Mouse (Mus musculus) left cerebral cortex, adult 9 months (tissue): ENCODE results near the gene Xylb.

Experiments
- DNase-seq, 2 experiments: peaks; one replicate each; pipeline ENCODE4 v3.0.0; 2022; ENCODE audit warnings: low spot score in 2 of 2

Gene Xylb

DNA sequence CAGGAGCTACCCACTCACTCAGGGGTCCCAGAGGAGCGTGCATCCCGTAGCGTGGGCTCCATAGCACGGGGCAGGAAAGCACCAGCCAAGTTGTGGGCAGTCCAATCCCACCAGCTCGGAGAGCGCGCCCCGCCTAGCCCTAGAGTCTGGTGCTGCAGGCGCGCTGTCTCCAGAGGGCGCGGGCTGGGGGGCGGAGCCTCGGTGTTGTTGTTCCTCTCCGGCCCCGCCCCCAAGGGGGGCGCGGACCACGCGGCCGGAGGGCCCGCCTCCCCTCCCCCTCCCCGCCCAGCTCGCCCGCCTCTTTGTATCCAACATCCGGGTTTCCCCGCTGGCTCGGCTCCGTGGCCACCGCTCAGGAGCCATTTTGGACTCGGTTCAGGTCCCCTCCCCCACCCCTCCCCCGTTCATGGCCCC, 44.6 kb downstream of the Xylb start, which contains the start of gene Acvr2b:
Gene Acvr2b, plus strand, starts transcription at position 318 of the 414 bp plus-strand sequence.
- peak; percentile 79 to 91 for DNase-seq

DNA sequence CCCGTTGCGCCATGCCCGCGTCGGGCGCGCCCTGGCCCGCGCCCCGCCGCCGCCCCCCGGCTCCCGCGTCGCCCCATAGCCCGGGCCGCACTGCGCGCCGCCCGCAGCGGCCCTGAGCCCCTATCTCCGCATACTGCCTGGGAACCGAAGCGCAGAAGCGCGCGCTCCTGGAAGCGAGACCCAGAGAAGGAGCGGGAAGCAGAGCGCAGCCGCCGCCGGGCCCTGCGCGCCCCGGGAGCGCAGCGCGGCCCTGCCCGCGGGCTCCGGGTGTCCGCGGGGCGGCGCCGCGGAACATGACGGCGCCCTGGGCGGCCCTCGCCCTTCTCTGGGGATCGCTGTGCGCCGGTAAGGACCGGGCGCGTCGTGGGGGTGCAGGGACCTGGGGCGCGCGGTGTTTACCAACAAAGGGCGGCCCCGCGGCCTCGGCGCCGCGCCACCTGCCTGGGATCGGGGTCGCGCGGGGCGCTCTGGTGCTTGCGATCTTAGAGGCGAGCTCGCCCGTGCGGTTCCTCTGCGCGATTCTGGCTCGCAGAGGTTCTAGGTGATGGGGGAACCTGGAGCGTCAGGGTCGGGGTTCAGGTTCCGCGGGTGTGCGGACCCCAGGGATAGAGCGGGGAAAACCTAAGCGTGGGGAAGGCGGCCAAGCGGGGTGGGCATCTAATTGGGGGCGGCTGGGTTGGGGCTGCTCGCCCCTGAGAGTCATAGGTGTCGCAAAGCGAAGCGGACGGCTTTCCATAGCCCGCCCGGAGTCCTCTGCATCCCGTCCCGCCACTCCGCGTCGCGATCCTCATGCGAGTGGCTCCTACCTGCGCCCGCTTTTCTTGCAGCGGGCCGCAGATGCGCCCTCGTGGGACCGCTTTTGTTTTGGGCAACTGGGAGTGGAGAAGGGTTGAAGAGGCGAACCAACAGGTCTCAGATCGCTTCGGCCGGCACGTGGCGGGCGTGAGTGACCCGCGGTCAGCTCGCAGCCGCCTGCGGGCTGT, 45.4 kb downstream of the Xylb start:
- peak in 1 of 2 experiments; percentile 29 for DNase-seq

DNA sequence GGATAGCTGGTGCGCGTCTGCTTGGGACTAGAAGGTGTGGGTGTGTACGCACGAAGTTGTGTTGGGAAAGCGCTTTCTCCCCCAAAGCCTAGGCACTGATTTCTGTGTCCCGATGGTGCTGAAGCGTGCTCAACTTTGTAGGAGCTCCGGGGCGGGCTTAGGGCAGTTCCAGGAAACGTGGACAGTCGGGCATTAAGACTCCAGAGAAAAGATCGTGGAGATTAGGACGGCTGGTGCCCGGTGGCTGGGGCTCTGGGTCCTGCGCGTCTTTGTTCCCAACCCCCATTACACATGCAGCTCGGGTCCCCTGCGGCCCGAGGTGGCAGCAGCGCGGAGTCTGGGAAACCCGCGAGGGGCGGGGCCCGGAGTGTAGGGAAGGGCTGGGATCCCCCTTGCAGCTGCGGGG, 46.1 kb downstream of the Xylb start:
- no peak for DNase-seq

DNA sequence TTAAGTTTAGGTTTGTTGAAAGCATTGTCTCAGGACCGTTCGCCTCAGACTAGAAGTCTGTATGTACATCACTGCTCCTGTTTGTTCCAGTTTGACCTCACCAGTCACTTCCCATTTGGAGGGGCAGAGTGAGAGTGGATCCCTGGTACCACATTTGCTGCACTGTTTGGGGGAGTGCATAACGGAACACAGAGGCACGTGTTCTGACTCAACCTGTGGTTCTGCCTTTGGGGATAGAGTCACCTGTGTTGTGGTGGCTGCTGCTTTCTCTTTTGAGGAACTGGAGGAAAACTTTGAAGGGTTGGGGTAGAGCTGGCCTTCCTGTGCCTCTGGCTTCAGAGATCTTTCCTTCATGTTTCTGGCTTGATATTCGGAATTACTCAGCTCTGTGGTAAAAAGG, 46.9 kb downstream of the Xylb start:
- DNase-seq: no peak

DNA sequence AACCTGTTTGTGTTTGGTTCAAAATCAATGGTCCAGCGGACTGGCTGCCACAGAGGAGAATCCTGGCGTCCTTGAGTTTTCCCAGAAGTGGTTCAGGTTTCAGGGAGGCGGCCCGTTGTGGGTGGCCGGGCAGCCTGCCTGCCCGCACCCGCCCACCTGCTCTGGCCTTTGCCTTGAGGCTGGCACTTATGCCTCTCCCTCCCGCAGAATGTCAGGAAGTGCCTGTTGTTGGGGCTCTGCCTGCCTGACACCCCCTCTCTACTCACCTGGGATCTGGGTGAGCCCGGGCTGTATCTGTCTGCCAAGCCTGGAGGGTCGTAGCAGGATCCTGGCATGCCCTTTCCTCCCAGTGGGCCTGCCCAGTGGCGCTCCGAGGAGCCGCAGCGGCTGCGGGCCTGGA, 50.7 kb downstream of the Xylb start:
- DNase-seq: no peak

DNA sequence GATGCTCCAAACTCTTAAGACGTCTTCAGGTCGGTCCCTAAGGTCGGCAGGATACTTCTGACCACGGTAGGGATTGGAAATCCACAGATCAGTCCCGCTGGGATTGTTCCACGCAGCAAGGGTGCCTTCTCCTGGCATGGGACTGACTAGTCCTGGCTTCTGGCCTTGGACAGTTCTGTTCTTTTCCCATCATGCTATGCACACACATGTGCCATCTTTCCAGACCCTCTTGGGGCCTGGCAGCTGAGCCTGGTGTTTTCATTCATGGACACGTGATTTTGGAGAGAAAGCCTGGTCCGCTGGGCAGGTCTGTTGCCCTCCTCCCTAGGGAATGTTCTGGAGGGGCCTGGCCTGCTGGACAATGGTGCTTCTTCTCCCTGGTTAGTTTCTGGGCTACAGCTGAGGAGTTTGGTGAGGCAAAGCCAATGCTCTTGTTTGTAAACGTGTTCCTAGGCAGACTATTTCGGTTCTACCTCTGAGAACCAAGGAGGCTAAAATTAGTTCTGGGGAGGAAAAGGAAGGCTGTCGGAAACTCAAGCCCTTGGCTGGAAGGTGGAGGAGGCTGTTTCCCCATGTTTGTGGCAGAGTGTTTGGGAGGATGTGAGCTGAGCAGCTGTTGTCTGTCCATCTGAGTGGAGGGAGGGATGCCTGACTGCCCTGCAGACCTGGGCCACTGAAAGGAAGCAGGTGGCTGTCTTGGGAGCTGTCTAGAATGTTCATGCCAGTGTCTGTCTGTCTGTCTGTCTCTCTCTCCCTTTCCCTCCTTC, 51.9 kb downstream of the Xylb start:
- peak in 1 of 2 experiments; percentile 37 for DNase-seq

DNA sequence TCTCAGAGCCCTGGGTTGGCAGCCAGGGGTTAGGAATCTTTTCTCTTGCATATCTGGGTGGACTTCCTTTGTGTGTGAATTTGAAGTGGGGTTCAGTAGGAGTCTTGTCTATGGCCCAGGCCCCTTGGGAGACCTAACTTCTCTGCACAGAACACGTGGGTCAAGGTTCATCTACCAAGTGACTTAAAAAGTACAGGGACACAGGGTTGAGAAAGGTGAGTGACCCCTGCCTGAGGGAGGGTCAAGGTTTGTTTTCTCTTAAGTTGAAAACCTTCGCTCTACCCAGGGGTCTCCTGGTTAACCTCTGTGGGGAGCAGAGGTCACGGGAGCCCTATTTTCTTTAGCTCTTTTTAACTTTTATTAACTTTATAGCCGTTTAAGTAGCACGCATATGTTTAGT, 52.7 kb downstream of the Xylb start:
- no peak for DNase-seq

DNA sequence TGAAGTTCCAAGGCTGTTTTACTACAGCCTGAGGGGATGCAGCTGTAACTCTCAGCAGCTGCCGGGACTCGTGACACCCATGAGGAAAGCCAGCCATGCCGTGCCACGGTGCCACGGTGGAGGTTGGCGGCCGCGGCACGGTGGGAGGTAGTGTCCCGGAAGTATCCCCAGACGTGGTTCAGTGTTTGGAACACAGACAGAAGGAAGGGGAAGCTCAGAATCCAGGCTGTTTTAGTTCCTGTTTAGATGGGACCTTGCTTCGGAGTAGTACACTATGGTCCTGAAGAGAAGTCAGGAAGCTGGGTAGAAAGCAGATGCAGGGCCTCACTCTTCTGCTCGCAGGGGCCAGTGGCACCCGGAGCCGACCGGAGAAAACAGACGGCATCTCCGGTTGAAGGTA, 60.8 kb downstream of the Xylb start:
- DNase-seq: no peak

DNA sequence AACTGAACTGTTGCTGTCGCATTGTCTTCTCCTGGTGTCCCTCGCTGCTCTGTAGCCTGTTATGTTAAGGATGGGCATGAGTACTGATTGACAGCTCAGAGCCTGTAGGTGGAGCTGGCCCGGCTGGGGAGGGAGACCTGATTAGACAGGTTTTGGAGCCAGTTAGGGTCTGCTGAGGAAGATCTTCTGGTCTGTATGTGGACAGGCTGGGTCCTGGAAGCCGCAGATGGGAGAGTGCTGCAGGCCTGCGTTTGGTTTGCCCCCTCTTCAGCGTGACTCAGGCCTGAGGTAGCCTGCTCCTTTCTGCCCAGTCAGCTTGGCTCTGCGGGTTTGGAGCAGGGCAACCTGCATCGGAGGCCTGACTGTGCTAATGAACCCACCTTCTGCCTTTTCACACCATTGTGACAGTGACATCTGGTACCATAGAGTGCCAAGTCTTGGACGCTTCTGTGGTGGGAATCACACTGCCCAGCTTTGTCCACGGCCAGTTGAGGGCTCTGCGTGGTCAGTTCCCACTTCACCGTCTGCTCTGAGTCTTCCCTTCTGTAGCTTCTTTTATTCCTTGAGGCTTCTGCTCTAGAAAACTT, 62.8 kb downstream of the Xylb start:
- no peak for DNase-seq

DNA sequence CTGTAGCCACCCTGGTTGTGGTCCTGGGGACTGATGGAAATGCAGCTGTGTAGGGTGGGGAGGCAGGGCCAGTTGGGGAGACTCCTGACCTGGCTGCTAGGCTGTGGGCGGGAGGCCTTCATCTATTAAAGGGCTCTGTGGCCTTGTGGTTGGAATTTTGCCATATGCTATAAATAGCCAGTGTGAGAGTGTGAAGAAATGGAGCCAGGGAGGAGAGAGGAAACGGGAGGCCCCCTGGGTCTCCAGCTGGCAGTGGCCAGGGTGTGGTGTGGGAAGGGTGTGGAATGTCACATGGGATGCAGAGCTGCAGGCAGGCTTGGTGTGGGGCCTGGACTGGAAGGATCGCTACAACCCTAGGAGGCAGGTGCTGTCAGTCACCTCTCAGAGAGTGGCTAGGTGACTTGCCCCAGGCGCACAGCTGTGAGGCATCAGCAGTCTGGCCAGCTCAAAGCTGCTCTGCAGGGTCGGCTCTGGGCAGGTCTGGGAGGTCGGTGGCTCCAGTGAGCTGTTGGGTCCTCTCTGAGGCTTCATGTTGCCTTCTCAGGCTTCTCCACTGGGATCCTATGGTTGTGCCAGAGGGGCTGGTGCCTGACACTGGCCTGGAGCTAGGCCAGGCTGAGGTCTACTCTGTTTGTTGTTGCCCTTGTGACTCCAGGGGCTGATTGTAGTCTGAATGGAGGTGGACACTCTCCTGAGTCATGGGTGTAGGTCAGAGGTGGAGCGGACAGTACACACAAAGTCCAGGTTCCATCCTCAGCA, 68.2 kb downstream of the Xylb start:
- DNase-seq: no peak

DNA sequence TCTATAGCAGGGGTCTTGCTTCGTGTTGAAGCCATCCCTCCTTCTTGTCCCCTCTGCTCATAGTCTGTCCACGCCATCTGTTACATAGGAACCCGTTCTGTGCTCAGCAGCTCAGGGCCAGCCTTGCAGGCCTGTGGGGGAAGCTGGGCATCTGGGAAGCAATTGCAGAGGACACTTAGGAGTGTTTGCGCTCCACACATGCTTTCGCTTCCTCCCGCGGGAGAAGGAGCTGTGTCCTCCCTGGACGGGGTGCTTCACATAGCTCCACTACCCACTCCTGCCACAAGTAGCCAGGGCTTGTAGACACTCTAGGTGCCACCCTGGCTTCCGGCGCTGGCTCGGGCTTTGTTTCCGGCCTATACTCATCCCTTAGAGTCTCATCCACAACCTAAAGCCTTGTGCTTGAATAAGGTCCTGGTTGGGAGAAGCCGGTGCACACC, 68.8 kb downstream of the Xylb start:
- DNase-seq: no peak

DNA sequence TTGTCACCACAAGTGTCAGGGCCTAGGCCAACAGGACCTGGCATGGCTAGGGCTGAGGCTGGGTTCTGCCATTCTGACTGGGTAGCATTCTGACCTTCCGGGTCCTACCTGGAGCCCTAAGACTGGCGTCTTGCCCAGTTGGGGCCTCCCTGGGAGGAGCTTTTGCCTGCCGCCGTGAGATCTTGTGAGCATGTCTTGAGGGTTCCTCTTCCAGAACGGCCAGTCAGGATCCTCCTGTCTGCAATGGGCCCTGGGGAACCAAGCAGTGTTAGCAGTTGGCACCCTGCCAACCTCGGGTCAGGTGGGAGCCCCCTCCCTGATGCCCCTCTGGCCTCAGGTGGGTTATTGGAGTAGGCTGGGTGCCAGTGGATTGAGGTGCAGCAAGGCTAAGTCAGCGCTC, 69.3 kb downstream of the Xylb start:
- DNase-seq: no peak

DNA sequence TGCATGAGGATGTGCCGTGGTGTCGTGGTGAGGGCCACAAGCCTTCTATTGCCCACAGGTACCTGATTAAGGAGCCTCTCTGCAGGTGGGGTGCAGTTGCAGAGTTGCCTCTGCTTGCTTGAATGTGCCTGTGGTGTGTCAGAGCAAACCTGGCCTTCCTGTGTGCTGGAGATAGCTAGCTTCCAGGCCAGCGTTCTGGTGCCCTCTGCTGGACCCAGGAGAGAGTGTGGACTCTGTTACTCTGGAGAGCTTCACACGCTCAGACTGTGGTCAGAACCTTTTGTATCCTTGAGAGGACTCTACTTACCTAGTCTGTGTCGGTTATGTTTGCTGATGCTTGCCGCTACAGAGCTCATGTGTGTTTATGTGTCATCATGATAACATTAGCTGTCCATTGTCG, 73.1 kb downstream of the Xylb start:
- peak in 1 of 2 experiments; percentile 83 for DNase-seq

DNA sequence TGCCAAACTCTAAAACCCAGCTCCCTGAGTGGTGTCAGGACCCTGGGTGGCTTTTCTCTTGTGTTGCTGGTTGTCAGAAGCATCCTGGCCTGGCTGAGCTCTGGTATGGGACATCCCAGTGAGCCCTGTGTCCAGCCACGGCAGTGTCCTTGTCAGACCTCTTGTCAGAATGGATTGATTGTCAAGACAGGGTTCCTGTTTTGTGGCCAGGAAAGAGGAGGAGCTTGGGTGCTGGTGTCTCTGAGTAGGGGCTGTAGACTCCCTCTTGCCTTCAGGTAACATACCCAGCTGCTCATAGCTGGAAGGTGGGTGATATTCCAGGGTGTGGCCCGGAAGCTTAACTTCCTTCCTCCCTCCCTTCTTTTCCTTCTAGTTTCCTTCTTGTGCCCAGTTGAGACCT, 78.7 kb downstream of the Xylb start:
- no peak for DNase-seq

DNA sequence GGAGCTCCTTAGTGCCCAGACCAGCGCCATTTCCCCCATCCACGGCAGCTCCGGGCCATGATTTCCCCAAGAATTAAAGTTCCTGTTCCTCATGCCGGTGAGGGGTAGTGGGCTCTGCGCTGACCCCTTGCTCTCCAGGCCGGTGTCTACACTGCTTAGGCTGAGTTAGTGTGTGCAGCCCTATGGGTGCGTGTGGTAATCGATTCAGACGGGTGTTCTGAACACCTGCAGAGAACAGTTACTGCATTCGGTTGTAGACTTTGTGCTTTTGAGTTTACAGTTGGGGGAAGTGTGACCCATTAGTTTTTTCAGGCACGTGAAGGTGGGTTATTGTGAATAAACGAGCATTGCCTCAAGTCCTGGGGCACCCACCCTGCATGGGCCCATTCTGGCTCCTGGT, 80.9 kb downstream of the Xylb start:
- no peak for DNase-seq

DNA sequence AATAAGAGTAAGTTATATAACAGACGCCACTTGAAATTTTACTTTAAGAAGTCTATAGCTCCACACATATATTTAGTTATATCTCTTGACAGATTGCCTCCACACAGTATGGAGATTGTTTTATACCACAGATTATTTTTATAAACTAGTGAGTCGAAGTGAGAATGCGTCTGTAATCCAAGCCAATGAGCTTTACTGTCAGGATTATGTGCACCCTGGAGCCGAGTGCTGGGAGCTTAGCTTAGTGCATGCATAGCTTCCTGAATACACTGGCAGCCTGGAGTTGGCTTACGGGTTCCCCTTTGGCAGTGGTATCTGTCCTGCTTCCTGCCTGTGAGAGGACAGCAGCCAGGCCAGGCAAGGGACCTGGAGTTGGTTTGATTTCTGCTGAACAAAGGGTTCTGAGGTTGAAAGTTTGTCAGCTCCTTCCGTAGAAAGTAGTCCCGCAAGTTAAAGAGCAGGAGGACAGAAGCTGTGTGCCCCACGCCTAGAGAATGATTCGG, 81.4 kb downstream of the Xylb start:
- DNase-seq: no peak
